Mouse (Mus musculus) lung, adult 2 months (tissue): ENCODE data around the gene Trim17. TPM values are rescaled to one million over a fixed set of nuclear protein-coding genes. Genes with fewer than 3 reads are reported as not detected.

Source experiments
- DNase-seq: peaks from one replicate; pipeline ENCODE4 v3.0.0; 2022
- H3K4me1 ChIP-seq: fragments of 200-500 bp; 2 replicates; pipeline ENCODE4 v1.6.1; 2011; ENCODE audit warnings: low read length; ENCODE audit not compliant: control insufficient read depth, insufficient read depth
- H3K4me3 ChIP-seq: fragments of 200-500 bp; replicated peaks from 2 replicates; pipeline ENCODE3; 2011; ENCODE audit warnings: low read depth, mild to moderate bottlenecking, control low read depth, low read length; ENCODE audit errors: extremely low read depth
- CTCF ChIP-seq: fragments of 200-500 bp; IDR thresholded peaks from 2 replicates; pipeline ENCODE4 v1.5.1; 2011; ENCODE audit warnings: mild to moderate bottlenecking, low read length, control low read depth; ENCODE audit not compliant: insufficient read depth
- POLR2A ChIP-seq: fragments of 200-500 bp; IDR thresholded peaks from 2 replicates; pipeline ENCODE4 v1.6.1; 2011; ENCODE audit warnings: low read depth, mild to moderate bottlenecking, control low read depth, low read length, borderline replicate concordance; ENCODE audit errors: extremely low read depth
- WGBS: fragments of 180-500 bp; shearing (Covaris S2); methylation state at CpG from one replicate; pipeline ENCODE4 v1.1.7; 2018; 5-methylcytosine and 5-hydroxymethylcytosine counted together
- polyA plus RNA-seq: library from polyadenylated mRNA; depleted of rRNA; stranded (reverse); fragments of >200 nt; gene quantifications from 2 replicates; pipeline ENCODE4 v1.2.3, GENCODE M21; 2012

Gene Trim17
- polyA plus RNA-seq, 1 experiment = 1.1 TPM

DNA sequence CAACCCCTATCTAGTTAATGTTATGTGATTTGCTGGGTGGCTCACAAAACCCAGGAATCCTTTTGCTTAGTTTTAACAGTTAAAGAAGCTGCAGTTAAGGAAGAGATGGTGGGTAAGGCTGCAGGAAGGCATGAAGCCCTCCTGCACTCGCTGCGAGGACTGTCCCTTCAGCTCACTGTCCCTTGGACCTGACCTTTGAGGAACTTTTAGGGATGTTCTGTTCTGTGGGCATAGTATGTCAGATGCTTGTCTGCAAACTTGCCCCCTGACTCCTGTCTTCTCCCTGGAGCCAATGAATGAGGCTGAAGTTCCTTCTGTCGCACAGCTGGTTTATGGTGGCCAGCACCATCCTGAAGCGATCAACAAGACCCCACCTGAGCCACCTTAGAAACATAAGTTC, 34.7 kb downstream of the Trim17 start:
- DNase-seq = no peak
- 95% methylated on average over 4 of the region's 4 CpGs for WGBS
- no peak for TF ChIP-seq POLR2A
- TF ChIP-seq CTCF = no peak
- Histone ChIP-seq H3K4me1 (no peaks in the 10 kb centered on the region), H3K4me3 (no peak overlapping the region)

GRCm38 (mm10) chr11:58990141-58990540, 35.7 kb downstream of the Trim17 start:
- DNase-seq = no peak
- TF ChIP-seq POLR2A (no peak), CTCF (no peak)
- Histone ChIP-seq H3K4me3 (no peak overlapping the region), H3K4me1 (peaks cover 3% of the 10 kb centered on the region; the same call in 1 of the 2 replicates)
- WGBS = 83% methylated on average over 17 of the region's 17 CpGs

- DNase-seq = no peak
- 63% methylated on average over 9 of the region's 9 CpGs for WGBS
- H3K4me1 ChIP-seq = peaks cover 3% of the 10 kb centered on the region; the same call in 1 of the 2 replicates
- TF ChIP-seq CTCF = no peak
- no peak for TF ChIP-seq POLR2A
- no peak overlapping the region for H3K4me3 ChIP-seq
Measured at GRCm38 (mm10) chr11:58990794-58991193, 36.3 kb downstream of the Trim17 start.

DNA sequence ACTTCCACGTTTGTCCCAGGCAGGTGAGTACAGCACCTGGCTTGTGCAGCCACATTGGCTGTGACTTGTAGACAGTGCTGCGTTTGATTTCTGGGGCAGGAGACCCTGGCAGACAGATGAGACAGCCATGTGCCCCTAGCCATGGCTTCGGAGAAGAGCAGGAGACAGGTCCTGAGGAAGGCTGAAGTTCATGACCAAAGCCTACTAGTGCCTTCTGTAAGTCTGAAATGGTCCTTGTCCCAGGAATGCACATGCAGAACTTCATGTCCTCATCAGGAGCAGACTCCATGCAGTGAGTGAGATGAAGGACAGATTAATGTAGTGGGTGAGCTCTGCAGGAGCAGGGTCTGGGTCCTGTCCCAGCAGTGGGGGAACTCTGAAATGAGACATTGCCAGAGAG, 37.4 kb downstream of the Trim17 start:
- peaks cover 3% of the 10 kb centered on the region; the same call in 1 of the 2 replicates for H3K4me1 ChIP-seq
- TF ChIP-seq POLR2A = no peak
- TF ChIP-seq CTCF = no peak
- no peak for DNase-seq
- WGBS = 76% methylated on average over 3 of the region's 3 CpGs
- H3K4me3 ChIP-seq = no peak overlapping the region

DNA sequence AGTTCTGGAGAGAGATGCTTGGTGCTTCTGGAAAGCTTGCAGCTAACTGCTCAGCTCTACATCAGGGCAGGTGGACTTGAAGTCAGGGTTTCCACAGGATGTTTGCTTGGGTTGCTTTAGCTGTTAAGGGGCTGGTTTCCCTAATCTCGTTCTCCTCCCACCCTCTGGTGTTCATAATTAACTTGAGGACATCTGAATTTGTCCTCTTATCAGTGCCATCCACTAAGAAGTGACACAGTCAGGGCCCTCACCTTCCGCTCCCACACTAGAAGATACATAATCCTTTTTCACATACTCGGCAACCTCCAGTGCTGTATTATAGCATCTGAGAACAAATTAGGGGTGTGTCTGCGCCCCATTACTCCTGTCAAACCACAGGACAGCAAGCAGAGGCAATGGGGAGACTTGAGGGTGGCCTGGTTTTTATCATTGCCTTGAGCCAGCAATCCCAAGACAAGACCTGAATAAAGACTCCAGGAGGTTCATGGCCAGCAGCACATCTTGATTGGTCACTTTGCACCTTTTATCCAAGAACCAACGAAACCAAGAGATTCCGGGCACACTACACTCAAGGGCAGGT, 38.7 kb downstream of the Trim17 start:
- Histone ChIP-seq H3K4me1 (peaks cover 3% of the 10 kb centered on the region; the same call in 1 of the 2 replicates), H3K4me3 (no peak overlapping the region)
- DNase-seq = no peak
- TF ChIP-seq CTCF (no peak), POLR2A (no peak)
- 75% methylated on average over 6 of the region's 6 CpGs for WGBS

DNA sequence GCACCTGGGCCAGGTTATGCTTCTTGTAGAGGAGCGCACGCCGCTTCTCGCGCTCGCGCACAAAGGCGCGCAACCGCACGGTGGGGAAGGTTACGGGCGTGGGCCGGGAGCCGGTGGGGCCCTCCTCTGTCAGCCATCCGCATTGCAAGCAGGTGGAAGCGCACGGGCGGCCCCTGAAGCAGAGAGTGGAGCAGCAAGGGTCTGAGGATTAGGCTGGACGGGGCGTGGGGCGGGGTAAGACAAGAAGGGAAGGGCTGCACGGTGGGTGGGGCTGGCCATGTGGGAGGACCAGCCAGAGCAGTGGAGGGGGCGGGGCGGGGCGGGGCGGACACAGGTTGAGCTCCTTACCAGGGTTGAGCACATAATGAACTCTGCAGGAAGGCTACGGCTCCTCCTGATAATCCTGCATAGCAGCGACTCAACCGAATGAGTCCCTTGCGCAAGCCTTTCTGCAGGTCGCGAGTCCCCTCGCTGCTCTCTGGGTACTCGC, 39.9 kb downstream of the Trim17 start:
- peak; percentile 45 for DNase-seq
- TF ChIP-seq CTCF = no peak
- TF ChIP-seq POLR2A = no peak
- WGBS = 2% methylated on average over 29 of the region's 35 CpGs
- Histone ChIP-seq H3K4me3 (peak overlapping the region; percentile 45), H3K4me1 (peaks cover 3% of the 10 kb centered on the region; the same call in 1 of the 2 replicates)

DNA sequence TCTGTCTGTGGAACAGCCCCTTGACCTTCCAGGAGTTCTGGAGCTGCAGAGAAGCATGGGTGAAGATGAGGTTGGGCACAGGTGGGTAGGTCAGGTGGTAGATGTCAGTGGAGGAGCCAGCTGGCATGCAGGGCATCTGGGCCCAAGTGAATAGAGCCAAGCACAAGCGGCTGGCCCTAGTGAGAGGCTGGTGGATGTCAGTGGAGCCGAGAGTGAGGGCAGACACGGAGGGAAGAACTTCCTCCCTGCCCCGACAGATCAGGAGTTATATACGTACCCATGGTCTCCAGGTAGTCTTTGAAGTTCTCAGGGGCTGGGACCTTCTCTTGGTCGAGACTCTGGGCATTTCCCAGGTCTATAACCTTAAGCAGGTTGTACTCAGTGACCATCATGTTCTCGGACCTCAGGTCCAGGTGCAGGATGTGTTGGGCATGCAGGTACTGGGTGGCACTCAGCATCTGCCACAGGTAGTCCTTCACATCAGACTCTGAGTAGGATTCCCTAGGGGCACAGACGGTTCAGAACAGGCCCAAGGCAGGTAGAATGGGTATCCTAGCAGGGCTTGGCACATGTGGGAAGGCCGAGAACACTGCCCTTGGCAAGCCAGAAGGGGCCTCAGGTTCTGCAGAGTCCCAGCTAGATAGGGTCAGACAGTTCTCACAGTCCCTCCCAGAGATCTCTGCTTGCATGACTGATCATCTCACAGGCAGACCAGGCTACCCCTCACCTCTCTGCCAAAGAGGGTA, 40.7 kb downstream of the Trim17 start:
- Histone ChIP-seq H3K4me1 (peaks cover 3% of the 10 kb centered on the region; the same call in 1 of the 2 replicates), H3K4me3 (no peak overlapping the region)
- no peak for DNase-seq
- 78% methylated on average over 9 of the region's 9 CpGs for WGBS
- no peak for TF ChIP-seq POLR2A
- TF ChIP-seq CTCF = no peak

- peaks cover 3% of the 10 kb centered on the region; the same call in 1 of the 2 replicates for H3K4me1 ChIP-seq
- H3K4me3 ChIP-seq = no peak overlapping the region
- DNase-seq = no peak
- 27% methylated on average over 12 of the region's 12 CpGs for WGBS
- TF ChIP-seq POLR2A (no peak), CTCF (no peak)
Measured at GRCm38 (mm10) chr11:58995807-58996370, 41.4 kb downstream of the Trim17 start.

DNA sequence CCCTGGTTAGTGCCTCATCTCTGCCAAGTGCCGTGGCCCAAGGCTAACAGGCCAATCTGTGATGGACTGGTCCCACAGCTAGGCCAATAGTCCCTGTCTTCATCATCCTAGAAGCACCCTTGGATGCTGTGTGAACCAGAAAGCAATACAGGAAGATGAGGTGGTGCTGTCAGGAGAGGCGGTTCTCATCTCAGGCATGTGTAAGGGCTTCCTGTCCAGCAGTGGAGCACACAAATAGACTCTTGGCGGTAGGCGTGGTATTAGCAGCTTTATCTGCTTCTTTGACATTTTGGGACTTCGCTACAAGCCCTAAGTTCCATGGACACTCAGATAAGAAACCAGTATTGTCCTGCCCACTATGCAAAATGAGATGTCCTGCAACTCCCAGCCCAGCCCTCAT, 43.1 kb downstream of the Trim17 start:
- Histone ChIP-seq H3K4me1 (peaks cover 3% of the 10 kb centered on the region; the same call in 1 of the 2 replicates), H3K4me3 (no peak overlapping the region)
- no peak for DNase-seq
- no peak for TF ChIP-seq POLR2A
- no peak for TF ChIP-seq CTCF
- WGBS = 71% methylated on average over 5 of the region's 5 CpGs

- Histone ChIP-seq H3K4me3 (no peak overlapping the region), H3K4me1 (peaks cover 3% of the 10 kb centered on the region; the same call in 1 of the 2 replicates)
- DNase-seq = no peak
- 30% methylated on average over 11 of the region's 11 CpGs for WGBS
- TF ChIP-seq POLR2A = no peak
Measured at GRCm38 (mm10) chr11:58999158-58999557, 44.7 kb downstream of the Trim17 start.
